Mouse (Mus musculus): ENCODE results near the gene Gm13871.
"Not testable (repeated sequence)": the region's sequence is repeated elsewhere in the genome, so short reads cannot be mapped to it uniquely, and the experiment has no call there.

Gene Gm13871

GRCm38 (mm10) chr4:73905853-73906252, at the start of gene Gm13871:
TSS of gene Gm13871 (minus strand) at chr4:73905953.
- not testable (repeated sequence) for ATAC-seq (ENCODE audit: insufficient number of reproducible peaks, low FRiP score, low TSS enrichment)

GRCm38 (mm10) chr4:73950375-73950896, 44.7 kb upstream of the Gm13871 start, which contains the start of gene 2310002L09Rik:
TSS of gene 2310002L09Rik (minus strand) at chr4:73950846.
- no peak for ATAC-seq (ENCODE audit: insufficient number of reproducible peaks, low FRiP score, low TSS enrichment)

- not testable (repeated sequence) for ATAC-seq (ENCODE audit: insufficient number of reproducible peaks, low FRiP score, low TSS enrichment)
Measured at GRCm38 (mm10) chr4:73920660-73921059, 14.9 kb upstream of the Gm13871 start, which contains the start of gene Gm11756. TSS of gene Gm11756 (minus strand) at chr4:73920760.

GRCm38 (mm10) chr4:73891012-73891411, 14.7 kb downstream of the Gm13871 start, which contains the start of gene Gm11757:
TSS of gene Gm11757 (minus strand) at chr4:73891112.
- not testable (repeated sequence) for ATAC-seq (ENCODE audit: insufficient number of reproducible peaks, low FRiP score, low TSS enrichment)

- not testable (repeated sequence) for ATAC-seq (ENCODE audit: insufficient number of reproducible peaks, low FRiP score, low TSS enrichment)
Measured at GRCm38 (mm10) chr4:73876166-73876565, 29.6 kb downstream of the Gm13871 start, which contains the start of gene Gm11758. TSS of gene Gm11758 (minus strand) at chr4:73876266.
